Mouse (Mus musculus) CH12.LX (cell line): ENCODE measurements around the gene Neurl1b. TPM values are rescaled to one million over a fixed set of nuclear protein-coding genes. Genes with fewer than 3 reads are reported as not detected.

Experiments
- DNase-seq: peaks from one replicate; pipeline ENCODE4 v3.0.0-alpha.2; 2013; ENCODE audit errors: extremely low read depth
- H3K27ac ChIP-seq: 2 replicates; pipeline ENCODE4 v1.5.1; 2012; ENCODE audit warnings: low read depth, mild to moderate bottlenecking, control low read depth, moderate library complexity; ENCODE audit not compliant: insufficient read depth
- H3K27me3 ChIP-seq: replicated peaks from 2 replicates; pipeline ENCODE3; 2012; ENCODE audit warnings: inconsistent platforms
- H3K36me3 ChIP-seq, 2 experiments: replicated peaks in 1 of 2; 2 replicates each; pipeline versions ENCODE3 to v1.6.1; 2012; ENCODE audit warnings: inconsistent platforms in 1 of 2, low read length in 1 of 2, mild to moderate bottlenecking in 1 of 2, mixed read lengths in 1 of 2, moderate library complexity in 1 of 2; ENCODE audit not compliant: control insufficient read depth in 1 of 2, insufficient read depth in 1 of 2
- H3K4me1 ChIP-seq, 2 experiments: 2 replicates each; pipeline ENCODE4 v1.6.1; 2012; ENCODE audit warnings: inconsistent platforms in 1 of 2, moderate library complexity in 1 of 2; ENCODE audit not compliant: insufficient read depth in 2 of 2, control insufficient read depth in 1 of 2
- H3K4me2 ChIP-seq: 2 replicates; pipeline ENCODE4 v1.6.1; 2012; ENCODE audit warnings: low read depth, mild to moderate bottlenecking, control low read depth; ENCODE audit not compliant: poor library complexity, insufficient read depth, severe bottlenecking
- H3K4me3 ChIP-seq, 3 experiments: fragments of 150-350 bp in 1 of 3; sonication (generic) in 1 of 3; replicated peaks in 1 of 3; 2 replicates each; pipeline versions ENCODE3 to v1.5.1; 2011 to 2012; ENCODE audit warnings: low read depth in 2 of 3, low read length in 2 of 3, mild to moderate bottlenecking in 2 of 3, moderate library complexity in 2 of 3, control low read depth in 1 of 3, improper control_type of control experiment in 1 of 3, inconsistent platforms in 1 of 3, mixed read lengths in 1 of 3; ENCODE audit not compliant: poor library complexity in 1 of 3
- H3K79me2 ChIP-seq: replicated peaks from 2 replicates; pipeline ENCODE4 v1.6.1; 2012; ENCODE audit warnings: mild to moderate bottlenecking, moderate library complexity; ENCODE audit not compliant: control insufficient read depth, poor library complexity, insufficient read depth, severe bottlenecking; ENCODE audit errors: extremely low read depth
- H3K9ac ChIP-seq: 2 replicates; pipeline ENCODE4 v1.6.1; 2012; ENCODE audit warnings: low read depth, mild to moderate bottlenecking, control low read depth, moderate library complexity; ENCODE audit not compliant: insufficient read depth
- H3K9me3 ChIP-seq: replicated peaks from 2 replicates; pipeline ENCODE3; 2012; ENCODE audit warnings: low read length, inconsistent platforms, mixed read lengths
- BHLHE40 ChIP-seq: IDR thresholded peaks from 2 replicates; pipeline ENCODE4 v1.6.1; 2011; ENCODE audit warnings: mild to moderate bottlenecking, low read depth, low read length, improper control_type of control experiment
- CHD1 ChIP-seq: IDR thresholded peaks from 2 replicates; pipeline ENCODE4 v1.6.1; 2012; ENCODE audit warnings: low read depth, low read length, improper control_type of control experiment, inconsistent platforms
- CHD2 ChIP-seq: IDR thresholded peaks from 2 replicates; pipeline ENCODE4 v1.6.1; 2011; ENCODE audit warnings: low read length, improper control_type of control experiment
- CTCF ChIP-seq, 2 experiments: IDR thresholded peaks in 1 of 2; conservative IDR thresholded peaks in 1 of 2; 2 replicates each; pipeline ENCODE4 v1.5.1; 2011 to 2012; ENCODE audit warnings: low read depth in 2 of 2, low read length in 2 of 2, improper control_type of control experiment in 1 of 2, inconsistent platforms in 1 of 2, mild to moderate bottlenecking in 1 of 2, moderate library complexity in 1 of 2
- E2F4 ChIP-seq: IDR thresholded peaks from 2 replicates; pipeline ENCODE4 v1.6.1; 2011; ENCODE audit warnings: low read depth, low read length, improper control_type of control experiment; ENCODE audit not compliant: insufficient replicate concordance
- ELF1 ChIP-seq: IDR thresholded peaks from 2 replicates; pipeline ENCODE4 v1.6.1; 2014; ENCODE audit warnings: low read depth, mild to moderate bottlenecking, inconsistent platforms, low read length, improper control_type of control experiment
- EP300 ChIP-seq: IDR thresholded peaks from 2 replicates; pipeline ENCODE4 v1.6.1; 2011; ENCODE audit warnings: low read length, improper control_type of control experiment
- ETS1 ChIP-seq: conservative IDR thresholded peaks from 2 replicates; pipeline ENCODE4 v1.6.1; 2012; ENCODE audit warnings: low read depth, mild to moderate bottlenecking, inconsistent platforms, low read length, improper control_type of control experiment, moderate library complexity
- GABPA ChIP-seq: IDR thresholded peaks from 2 replicates; pipeline ENCODE4 v1.6.1; 2012; ENCODE audit warnings: low read depth, low read length, improper control_type of control experiment, inconsistent platforms; ENCODE audit not compliant: insufficient replicate concordance
- HCFC1 ChIP-seq: IDR thresholded peaks from 2 replicates; pipeline ENCODE4 v1.6.1; 2012; ENCODE audit warnings: low read depth, mild to moderate bottlenecking, inconsistent platforms, low read length, improper control_type of control experiment
- IRF4 ChIP-seq: IDR thresholded peaks from 2 replicates; pipeline ENCODE4 v1.6.1; 2014; ENCODE audit warnings: low read depth, mild to moderate bottlenecking, inconsistent platforms, low read length, improper control_type of control experiment
- JUN ChIP-seq: IDR thresholded peaks from 2 replicates; pipeline ENCODE4 v1.6.1; 2011; ENCODE audit warnings: low read depth, mild to moderate bottlenecking, low read length, improper control_type of control experiment, moderate library complexity; ENCODE audit not compliant: insufficient read depth
- JUND ChIP-seq: conservative IDR thresholded peaks from 2 replicates; pipeline ENCODE4 v1.6.1; 2011; ENCODE audit warnings: low read depth, low read length, improper control_type of control experiment
- KAT2A ChIP-seq: IDR thresholded peaks from 2 replicates; pipeline ENCODE4 v1.6.1; 2012; ENCODE audit warnings: low read length, improper control_type of control experiment, inconsistent platforms; ENCODE audit not compliant: insufficient replicate concordance
- MAFK ChIP-seq: IDR thresholded peaks from 2 replicates; pipeline ENCODE4 v1.6.1; 2011; ENCODE audit warnings: low read length, improper control_type of control experiment; ENCODE audit not compliant: insufficient replicate concordance
- MAX ChIP-seq: IDR thresholded peaks from 2 replicates; pipeline ENCODE4 v1.6.1; 2011; ENCODE audit warnings: low read length, improper control_type of control experiment
- MAZ ChIP-seq: IDR thresholded peaks from 2 replicates; pipeline ENCODE4 v1.6.1; 2012; ENCODE audit warnings: low read depth, mild to moderate bottlenecking, inconsistent platforms, low read length, improper control_type of control experiment, moderate library complexity
- MEF2A ChIP-seq: IDR thresholded peaks from 2 replicates; pipeline ENCODE4 v1.6.1; 2014; ENCODE audit warnings: low read depth, mild to moderate bottlenecking, inconsistent platforms, low read length, improper control_type of control experiment, borderline replicate concordance
- MXI1 ChIP-seq: IDR thresholded peaks from 2 replicates; pipeline ENCODE4 v1.6.1; 2011; ENCODE audit warnings: mild to moderate bottlenecking, low read depth, low read length, improper control_type of control experiment
- MYC ChIP-seq: IDR thresholded peaks from 2 replicates; pipeline ENCODE4 v1.6.1; 2011; ENCODE audit warnings: low read depth, mild to moderate bottlenecking, improper control_type of control experiment, low read length
- NELFE ChIP-seq: IDR thresholded peaks from 2 replicates; pipeline ENCODE4 v1.6.1; 2011; ENCODE audit warnings: low read depth, low read length, improper control_type of control experiment
- NRF1 ChIP-seq: IDR thresholded peaks from 2 replicates; pipeline ENCODE4 v1.6.1; 2014; ENCODE audit warnings: low read depth, mild to moderate bottlenecking, inconsistent platforms, low read length, improper control_type of control experiment, moderate library complexity
- PAX5 ChIP-seq: IDR thresholded peaks from 2 replicates; pipeline ENCODE4 v1.6.1; 2012; ENCODE audit warnings: low read length, inconsistent platforms, mixed read lengths
- POLR2A ChIP-seq: IDR thresholded peaks from 2 replicates; pipeline ENCODE4 v1.6.1; 2011; ENCODE audit warnings: low read depth, mild to moderate bottlenecking, improper control_type of control experiment, low read length
- POLR2AphosphoS2 ChIP-seq: IDR thresholded peaks from 2 replicates; pipeline ENCODE4 v1.6.1; 2011; ENCODE audit warnings: low read depth, low read length, improper control_type of control experiment
- RAD21 ChIP-seq: IDR thresholded peaks from 2 replicates; pipeline ENCODE4 v1.6.1; 2011; ENCODE audit warnings: low read depth, mild to moderate bottlenecking, low read length, improper control_type of control experiment, moderate library complexity
- RCOR1 ChIP-seq: conservative IDR thresholded peaks from 2 replicates; pipeline ENCODE4 v1.6.1; 2012; ENCODE audit warnings: low read depth, mild to moderate bottlenecking, inconsistent platforms, low read length, improper control_type of control experiment
- SIN3A ChIP-seq: IDR thresholded peaks from 2 replicates; pipeline ENCODE4 v1.6.1; 2012; ENCODE audit warnings: low read length, improper control_type of control experiment, inconsistent platforms
- SMC3 ChIP-seq: IDR thresholded peaks from 2 replicates; pipeline ENCODE4 v1.6.1; 2011; ENCODE audit warnings: low read depth, low read length, improper control_type of control experiment
- TBP ChIP-seq: conservative IDR thresholded peaks from 2 replicates; pipeline ENCODE4 v1.6.1; 2011; ENCODE audit warnings: low read depth, low read length, improper control_type of control experiment
- TCF12 ChIP-seq: IDR thresholded peaks from 2 replicates; pipeline ENCODE4 v1.6.1; 2014; ENCODE audit warnings: low read depth, mild to moderate bottlenecking, inconsistent platforms, low read length, improper control_type of control experiment
- UBTF ChIP-seq: IDR thresholded peaks from 2 replicates; pipeline ENCODE4 v1.6.1; 2012; ENCODE audit warnings: low read depth, mild to moderate bottlenecking, inconsistent platforms, low read length, improper control_type of control experiment, moderate library complexity
- USF1 ChIP-seq: IDR thresholded peaks from 2 replicates; pipeline ENCODE4 v1.6.1; 2014; ENCODE audit warnings: low read depth, mild to moderate bottlenecking, inconsistent platforms, low read length, improper control_type of control experiment
- USF2 ChIP-seq: conservative IDR thresholded peaks from 2 replicates; pipeline ENCODE4 v1.6.1; 2011; ENCODE audit warnings: low read depth, low read length, improper control_type of control experiment
- ZC3H11A ChIP-seq: IDR thresholded peaks from 2 replicates; pipeline ENCODE4 v1.6.1; 2012; ENCODE audit warnings: low read depth, mild to moderate bottlenecking, inconsistent platforms, low read length, improper control_type of control experiment
- ZKSCAN1 ChIP-seq: IDR thresholded peaks from 2 replicates; pipeline ENCODE4 v1.6.1; 2012; ENCODE audit warnings: low read depth, inconsistent platforms, low read length, improper control_type of control experiment, borderline replicate concordance
- ZMIZ1 ChIP-seq: IDR thresholded peaks from 2 replicates; pipeline ENCODE4 v1.6.1; 2012; ENCODE audit warnings: low read depth, mild to moderate bottlenecking, inconsistent platforms, low read length, improper control_type of control experiment
- ZNF384 ChIP-seq: IDR thresholded peaks from 2 replicates; pipeline ENCODE4 v1.6.1; 2012; ENCODE audit warnings: low read depth, low read length, improper control_type of control experiment, inconsistent platforms
- dilution Hi-C: fragments of 300-500 bp; cut with MboI; formaldehyde crosslinking; loops from 2 replicates; pipeline ENCODE4 v1.14.3; 2020; ENCODE audit warnings: low sequenced_read_pairs; ENCODE audit not compliant: extremely low pct_unique_long_range_greater_than_20kb, extremely low pct_ligation_motif_present
- in situ Hi-C: fragments of 300-500 bp; cut with MboI; formaldehyde crosslinking; loops from 3 replicates; pipeline ENCODE4 v1.14.3; 2019; ENCODE audit warnings: low sequenced_read_pairs, low pct_ligation_motif_present, low pct_unique_long_range_greater_than_20kb, mixed read lengths
- polyA plus RNA-seq: library from polyadenylated mRNA; unstranded; fragments of >175 nt; gene quantifications from 2 replicates; pipeline ENCODE4 v1.2.1, GENCODE M21; 2012; ENCODE audit warnings: low read depth; ENCODE audit not compliant: insufficient read length
- total RNA-seq, 2 experiments: library from RNA; depleted of rRNA; stranded (reverse); fragments of 300-350 nt in 1 of 2; fragments of >200 nt in 1 of 2; gene quantifications; 2 replicates each; pipeline ENCODE4 v1.2.3; 2012 to 2014

The Neurl1b gene
- total and polyA plus RNA-seq, 3 experiments, result 0.25 TPM; not detected in 2

DNA sequence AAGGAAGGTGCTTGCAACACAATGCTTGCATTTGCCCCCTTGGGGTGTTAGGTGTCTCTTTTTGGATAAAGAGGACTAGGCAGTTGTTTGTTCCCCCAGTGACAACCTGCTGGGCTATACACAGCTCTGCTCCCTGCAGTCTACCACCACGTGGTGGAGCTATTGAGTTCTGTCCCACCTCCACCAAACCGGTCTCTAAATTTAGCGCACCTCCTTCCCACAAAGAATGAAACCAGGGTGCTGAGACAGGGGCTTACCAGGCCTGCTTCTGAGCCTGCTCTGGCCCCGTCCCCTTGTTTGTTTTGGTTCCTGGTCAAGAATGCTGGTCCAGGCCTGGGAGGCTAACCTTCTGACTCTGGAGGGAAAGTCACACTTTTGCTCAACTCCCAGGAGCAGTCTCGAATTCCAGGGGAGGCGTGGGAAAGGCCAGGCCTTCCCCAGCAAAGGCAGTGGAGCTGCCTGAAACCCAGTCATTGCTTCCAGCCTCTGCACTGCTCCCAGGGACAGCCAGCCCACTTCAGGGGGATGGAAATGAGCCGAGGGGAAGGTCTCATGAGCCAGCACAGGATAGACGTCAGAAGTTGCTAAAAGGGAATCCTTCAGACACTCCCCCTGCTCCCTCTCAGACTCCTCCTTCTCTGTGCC, 37.1 kb downstream of the Neurl1b start:
- Histone ChIP-seq H3K4me2 (peak overlapping the region; percentile 53), H3K9ac (no peak overlapping the region), H3K4me3 (no peak overlapping the region), H3K9me3 (no peaks in the 10 kb centered on the region), H3K79me2 (no peaks in the 10 kb centered on the region), H3K27ac (no peak overlapping the region), H3K4me1 (peaks cover 3 to 7% of the 10 kb centered on the region in 2 experiments; a peak in 3 of 4 replicates), H3K27me3 (peaks cover 63% of the 10 kb centered on the region), H3K36me3 (no peaks in the 10 kb centered on the region)
- in situ Hi-C loops, result loop anchor here (10.0 kb wide), 1 partner anchor 137 kb away; no protein-coding TSS in a partner anchor
- no peak for TF ChIP-seq TBP
- TF ChIP-seq KAT2A, result no peak
- TF ChIP-seq EP300, result no peak
- no peak for TF ChIP-seq ZMIZ1
- no peak for TF ChIP-seq USF1
- TF ChIP-seq POLR2AphosphoS2, result no peak
- TF ChIP-seq NRF1, result no peak
- TF ChIP-seq ELF1, result no peak
- no peak for TF ChIP-seq SIN3A
- no peak for TF ChIP-seq RCOR1
- peak; percentile 61 for TF ChIP-seq MAX
- no peak for TF ChIP-seq CHD1
- no peak for TF ChIP-seq HCFC1
- TF ChIP-seq JUND, result no peak
- TF ChIP-seq ZNF384, result no peak
- no peak for TF ChIP-seq PAX5
- TF ChIP-seq POLR2A, result no peak
- TF ChIP-seq CHD2, result no peak
- TF ChIP-seq E2F4, result no peak
- TF ChIP-seq MAZ, result no peak
- no peak for TF ChIP-seq USF2
- TF ChIP-seq IRF4, result no peak
- no peak for TF ChIP-seq MYC
- TF ChIP-seq JUN, result no peak
- TF ChIP-seq MEF2A, result peak; percentile 56; the same call in 1 of the 2 replicates
- no peak for TF ChIP-seq MAFK
- peak; percentile 48 to 71; a peak in 3 of 4 replicates for TF ChIP-seq CTCF (conservative IDR thresholded peaks at IDR 0.05 in 1 of 2, IDR thresholded peaks at IDR 0.05 in 1 of 2; ENCODE audit: low read depth in 2 of 2, low read length in 2 of 2)
- TF ChIP-seq ZKSCAN1, result no peak
- no peak for TF ChIP-seq ZC3H11A
- TF ChIP-seq UBTF, result no peak
- no peak for TF ChIP-seq TCF12
- peak; percentile 11 for TF ChIP-seq RAD21
- TF ChIP-seq GABPA, result no peak
- no peak for TF ChIP-seq MXI1
- TF ChIP-seq NELFE, result no peak
- no peak for TF ChIP-seq ETS1
- TF ChIP-seq BHLHE40, result no peak
- TF ChIP-seq SMC3, result peak; percentile 30; the same call in 1 of the 2 replicates
- DNase-seq, result peak; percentile 60
- dilution Hi-C loops, result no loop called here
